Mouse (Mus musculus) E14TG2a.4 (cell line): ENCODE results near the gene Inpp4b.

Experiments
- H3K27me3 ChIP-seq: 2 replicates; pipeline ENCODE4 v1.6.1; 2014; ENCODE audit warnings: low read length, control low read depth; ENCODE audit not compliant: insufficient read depth
- H3K36me3 ChIP-seq: 2 replicates; pipeline ENCODE4 v1.6.1; 2014; ENCODE audit warnings: low read length, control low read depth; ENCODE audit not compliant: insufficient read depth
- H3K4me1 ChIP-seq: replicated peaks from 2 replicates; pipeline ENCODE4 v1.6.1; 2014; ENCODE audit warnings: low read depth, low read length, control low read depth
- H3K4me3 ChIP-seq: replicated peaks from 2 replicates; pipeline ENCODE4 v1.5.1; 2014; ENCODE audit warnings: mild to moderate bottlenecking, low read length
- H3K9me3 ChIP-seq: 2 replicates; pipeline ENCODE4 v1.6.1; 2014; ENCODE audit warnings: low read length, control low read depth
- CTCF ChIP-seq: conservative IDR thresholded peaks from 2 replicates; pipeline ENCODE4 v1.5.1; 2014; ENCODE audit warnings: low read length
- NANOG ChIP-seq: IDR thresholded peaks from 2 replicates; pipeline ENCODE4 v1.6.1; 2014; ENCODE audit warnings: borderline replicate concordance, low read length, mixed read lengths
- POU5F1 ChIP-seq: IDR thresholded peaks from 2 replicates; pipeline ENCODE4 v1.6.1; 2014; ENCODE audit warnings: low read length, borderline replicate concordance

The Inpp4b gene

DNA sequence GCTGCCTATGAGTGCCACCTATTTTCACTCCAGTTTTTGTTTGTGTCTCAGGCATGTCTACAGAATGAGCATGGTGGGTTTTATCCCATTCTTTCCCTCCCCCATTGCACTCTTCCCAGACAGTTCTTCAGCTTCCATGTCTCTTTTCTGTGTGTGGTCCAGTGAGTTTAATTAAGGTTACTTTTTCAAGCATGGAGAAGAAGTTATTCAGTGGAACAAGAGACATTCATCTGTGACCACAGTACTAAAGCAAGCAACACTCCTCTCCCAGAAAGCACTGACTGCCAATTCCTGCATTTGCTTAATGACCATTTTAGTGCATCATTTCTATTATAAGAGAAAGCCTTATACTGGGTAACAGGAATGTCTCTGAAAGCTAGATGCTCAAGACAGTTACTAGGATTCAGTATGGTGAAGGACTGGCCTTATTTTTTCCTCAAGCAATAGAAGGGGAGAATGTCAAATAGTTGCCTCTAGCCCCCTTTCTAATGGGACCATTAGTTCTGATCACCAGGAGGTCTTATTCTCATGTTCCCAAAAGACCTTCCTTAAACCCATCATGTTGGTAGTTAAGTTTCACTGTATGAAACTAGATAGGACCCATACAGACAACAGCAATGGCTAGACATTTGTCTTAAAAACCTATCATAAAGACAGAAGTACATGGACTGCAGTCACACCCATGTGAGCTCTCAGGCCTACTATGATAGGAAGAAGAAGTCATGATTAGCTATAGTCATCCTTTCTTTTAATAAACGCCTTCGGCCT lies 147.7 kb downstream of the Inpp4b start:
- H3K4me1 ChIP-seq: no peaks in the 10 kb centered on the region
- TF ChIP-seq CTCF (no peak), NANOG (no peak), POU5F1 (no peak)

GRCm38 (mm10) chr8:81491097-81491705 lies 148.8 kb downstream of the Inpp4b start:
- H3K36me3 ChIP-seq: no peaks in the 10 kb centered on the region
- no peaks in the 10 kb centered on the region for H3K4me1 ChIP-seq
- no peaks in the 10 kb centered on the region for H3K27me3 ChIP-seq

More for the DNA sequence above, 147.7 kb downstream of the Inpp4b start:
- H3K4me3 ChIP-seq: no peak overlapping the region
- no peaks in the 10 kb centered on the region for H3K9me3 ChIP-seq
- H3K36me3 ChIP-seq: no peaks in the 10 kb centered on the region
- H3K27me3 ChIP-seq: no peaks in the 10 kb centered on the region

DNA sequence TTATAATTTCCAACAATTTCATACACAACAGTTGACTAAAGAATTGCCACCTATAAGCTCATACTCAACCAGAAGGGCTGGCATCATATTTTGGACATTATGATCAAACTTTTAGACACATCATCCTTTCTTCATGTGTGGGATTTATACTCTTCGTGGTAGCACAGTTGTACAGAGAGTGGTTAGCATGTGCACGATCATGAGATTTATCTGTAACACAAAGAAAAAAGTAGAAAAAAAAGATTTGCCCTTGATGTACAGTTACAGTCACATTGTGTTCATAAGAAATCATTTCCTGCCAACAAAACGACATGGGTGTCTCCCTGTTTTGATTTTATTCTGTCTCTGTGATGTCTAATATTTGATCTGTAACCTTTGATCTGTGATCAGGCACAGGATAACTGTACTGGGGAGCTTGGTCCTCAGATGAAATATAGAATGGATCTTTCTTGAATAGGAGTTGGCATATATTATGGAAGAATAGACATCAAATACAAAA lies 149.4 kb downstream of the Inpp4b start:
- TF ChIP-seq POU5F1 (no peak), CTCF (no peak), NANOG (no peak)
- H3K36me3 ChIP-seq: no peaks in the 10 kb centered on the region
- H3K9me3 ChIP-seq: no peaks in the 10 kb centered on the region
- no peaks in the 10 kb centered on the region for H3K4me1 ChIP-seq
- H3K4me3 ChIP-seq: no peak overlapping the region
- H3K27me3 ChIP-seq: no peaks in the 10 kb centered on the region

More at GRCm38 (mm10) chr8:81491097-81491705, 148.8 kb downstream of the Inpp4b start:
- TF ChIP-seq POU5F1 (no peak), NANOG (no peak), CTCF (no peak)
- Histone ChIP-seq H3K4me3 (no peak overlapping the region), H3K9me3 (no peaks in the 10 kb centered on the region)

DNA sequence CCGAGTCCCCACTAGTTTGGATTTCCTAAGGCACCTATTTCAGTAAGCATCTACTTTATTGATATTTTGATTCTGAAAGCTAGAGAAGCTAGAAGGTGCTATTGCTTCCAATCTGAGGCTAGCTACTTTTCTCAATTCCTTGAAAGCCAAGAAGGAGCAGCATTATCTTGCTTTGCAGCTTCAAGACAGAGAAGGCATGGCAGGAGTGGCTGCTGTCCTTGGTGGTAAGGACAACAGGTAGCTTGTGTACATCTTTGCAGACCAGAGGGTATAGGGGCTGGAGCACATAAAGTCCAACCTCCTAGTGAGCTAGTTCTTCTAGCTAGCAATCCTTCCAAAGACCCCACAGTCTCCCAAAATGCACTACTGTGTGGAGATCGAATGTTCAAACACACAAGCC lies 152.5 kb downstream of the Inpp4b start:
- Histone ChIP-seq H3K27me3 (no peaks in the 10 kb centered on the region), H3K36me3 (no peaks in the 10 kb centered on the region), H3K4me3 (no peak overlapping the region), H3K4me1 (no peaks in the 10 kb centered on the region), H3K9me3 (no peaks in the 10 kb centered on the region)
- TF ChIP-seq CTCF (no peak), POU5F1 (no peak), NANOG (no peak)

DNA sequence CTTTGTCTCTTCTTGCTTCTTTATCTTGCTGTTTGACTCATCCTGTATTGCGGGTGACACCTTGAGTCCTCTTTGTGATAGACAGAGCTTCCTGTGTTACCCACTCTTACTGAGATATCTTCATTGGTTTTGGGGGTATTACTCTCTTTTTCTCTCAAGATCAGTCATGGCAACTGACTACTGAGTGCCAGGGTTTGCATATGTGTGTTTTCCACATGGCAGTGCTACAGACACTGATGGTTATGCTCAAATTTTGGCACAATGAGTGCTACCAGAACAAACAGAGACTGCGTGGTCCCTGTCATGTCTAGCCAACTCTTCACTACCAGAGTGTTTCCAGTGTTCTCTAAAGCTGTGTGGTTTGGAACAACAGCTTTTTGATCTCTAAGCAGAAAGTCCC lies 155.3 kb downstream of the Inpp4b start:
- Histone ChIP-seq H3K4me1 (no peaks in the 10 kb centered on the region), H3K36me3 (no peaks in the 10 kb centered on the region), H3K27me3 (no peaks in the 10 kb centered on the region), H3K9me3 (no peaks in the 10 kb centered on the region), H3K4me3 (no peak overlapping the region)
- no peak for TF ChIP-seq CTCF
- TF ChIP-seq POU5F1: no peak
- no peak for TF ChIP-seq NANOG

DNA sequence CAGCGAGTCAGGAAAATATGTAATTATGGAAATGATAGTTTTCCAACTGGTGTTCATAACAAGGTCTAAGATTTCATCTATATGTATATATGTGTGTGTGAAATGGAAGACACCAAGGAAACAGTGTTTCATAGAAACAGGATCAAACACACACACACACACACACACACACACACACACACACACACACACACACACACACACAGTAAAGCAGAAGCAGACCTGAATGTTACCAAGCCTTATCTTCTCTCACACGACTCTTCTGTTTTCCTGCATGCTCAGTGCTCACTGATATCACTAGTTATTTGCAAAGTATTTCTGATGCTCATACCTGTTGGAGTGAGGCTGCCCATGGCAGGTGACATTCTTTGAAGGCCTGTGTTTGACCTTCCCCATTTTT lies 159.9 kb downstream of the Inpp4b start:
- TF ChIP-seq CTCF (no peak), POU5F1 (no peak), NANOG (no peak)
- no peaks in the 10 kb centered on the region for H3K9me3 ChIP-seq
- H3K36me3 ChIP-seq: no peaks in the 10 kb centered on the region

GRCm38 (mm10) chr8:81502982-81503381 lies 160.6 kb downstream of the Inpp4b start:
- TF ChIP-seq NANOG (no peak), CTCF (no peak), POU5F1 (no peak)
- no peaks in the 10 kb centered on the region for H3K4me1 ChIP-seq
- no peaks in the 10 kb centered on the region for H3K27me3 ChIP-seq
- no peaks in the 10 kb centered on the region for H3K36me3 ChIP-seq
- H3K4me3 ChIP-seq: no peak overlapping the region
- no peaks in the 10 kb centered on the region for H3K9me3 ChIP-seq

More for the DNA sequence above, 159.9 kb downstream of the Inpp4b start:
- H3K4me3 ChIP-seq: no peak overlapping the region
- H3K27me3 ChIP-seq: no peaks in the 10 kb centered on the region
- H3K4me1 ChIP-seq: no peaks in the 10 kb centered on the region

DNA sequence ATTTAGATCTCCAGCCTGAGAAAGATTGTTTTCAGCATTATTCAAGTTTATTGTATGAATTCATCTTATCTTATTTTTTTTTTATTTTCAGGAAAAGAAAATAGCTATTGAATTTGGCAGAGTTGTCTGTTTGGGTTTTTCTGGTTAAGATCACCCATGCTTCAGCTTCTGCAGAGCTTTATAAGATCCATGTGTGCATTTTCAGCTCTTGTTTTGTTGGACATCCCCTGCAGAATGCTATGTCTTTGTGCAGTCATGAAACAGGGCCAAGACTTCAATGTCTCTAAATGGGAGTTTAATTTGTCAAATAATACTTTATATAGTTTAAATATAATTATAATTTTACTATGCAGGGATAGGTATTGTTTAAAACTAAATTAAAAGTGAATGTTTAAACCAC lies 170.5 kb downstream of the Inpp4b start:
- Histone ChIP-seq H3K36me3 (no peaks in the 10 kb centered on the region), H3K9me3 (no peaks in the 10 kb centered on the region), H3K4me1 (no peaks in the 10 kb centered on the region), H3K27me3 (no peaks in the 10 kb centered on the region), H3K4me3 (no peak overlapping the region)
- no peak for TF ChIP-seq POU5F1
- no peak for TF ChIP-seq CTCF
- TF ChIP-seq NANOG: no peak
